Mouse (Mus musculus) B cell, adult 2 months (primary cell): ENCODE results near the gene 4930518I15Rik.
A peak's percentile ranks its signal among the peaks of the same experiment; 100 is the strongest.

Source experiments
- DNase-seq, 2 experiments: peaks; one replicate each; pipeline ENCODE4 v3.0.0; 2022

4930518I15Rik gene

DNA sequence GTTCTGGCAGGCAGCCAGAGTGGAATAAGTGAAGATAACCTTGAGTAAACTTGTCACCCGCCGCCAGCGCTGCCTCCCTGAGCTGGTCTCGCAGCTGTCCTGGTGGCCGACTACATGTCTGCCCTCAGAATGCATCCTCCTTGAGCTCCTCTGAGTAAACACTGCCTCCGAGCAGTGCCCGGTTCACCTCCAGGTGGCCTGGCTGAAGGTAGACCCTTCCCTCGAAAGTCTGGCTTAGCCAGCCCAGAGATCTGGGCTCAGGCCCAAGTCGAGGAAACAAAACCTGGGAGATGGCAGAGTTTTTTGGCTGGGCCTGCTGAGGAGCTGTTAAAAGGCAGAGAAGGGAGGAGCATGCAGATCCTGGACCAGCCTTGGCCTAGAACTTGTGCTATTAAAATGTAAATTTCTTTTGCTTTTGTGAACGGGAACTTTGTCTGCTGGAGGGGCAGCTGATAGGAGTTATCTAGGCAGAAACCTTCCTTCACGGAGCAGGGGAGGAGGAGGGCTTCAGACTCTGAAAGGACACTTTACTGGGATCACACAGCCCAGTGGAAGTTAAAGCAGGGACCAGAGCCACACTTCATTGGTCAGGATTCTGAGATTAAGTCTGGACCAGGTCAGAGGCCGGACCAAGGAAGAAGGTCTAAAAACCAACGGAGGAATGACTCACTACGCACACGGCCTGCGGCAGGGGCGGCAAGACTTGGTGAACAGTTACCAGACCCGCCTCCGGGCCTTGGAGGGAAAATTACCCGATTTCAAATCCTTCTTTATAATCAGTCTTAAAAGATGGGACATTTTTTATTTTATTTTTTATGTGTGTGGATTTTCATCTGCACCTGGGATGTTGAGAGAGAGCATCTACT lies 15.7 kb downstream of the 4930518I15Rik start:
- peak; percentile 48 to 51 for DNase-seq

DNA sequence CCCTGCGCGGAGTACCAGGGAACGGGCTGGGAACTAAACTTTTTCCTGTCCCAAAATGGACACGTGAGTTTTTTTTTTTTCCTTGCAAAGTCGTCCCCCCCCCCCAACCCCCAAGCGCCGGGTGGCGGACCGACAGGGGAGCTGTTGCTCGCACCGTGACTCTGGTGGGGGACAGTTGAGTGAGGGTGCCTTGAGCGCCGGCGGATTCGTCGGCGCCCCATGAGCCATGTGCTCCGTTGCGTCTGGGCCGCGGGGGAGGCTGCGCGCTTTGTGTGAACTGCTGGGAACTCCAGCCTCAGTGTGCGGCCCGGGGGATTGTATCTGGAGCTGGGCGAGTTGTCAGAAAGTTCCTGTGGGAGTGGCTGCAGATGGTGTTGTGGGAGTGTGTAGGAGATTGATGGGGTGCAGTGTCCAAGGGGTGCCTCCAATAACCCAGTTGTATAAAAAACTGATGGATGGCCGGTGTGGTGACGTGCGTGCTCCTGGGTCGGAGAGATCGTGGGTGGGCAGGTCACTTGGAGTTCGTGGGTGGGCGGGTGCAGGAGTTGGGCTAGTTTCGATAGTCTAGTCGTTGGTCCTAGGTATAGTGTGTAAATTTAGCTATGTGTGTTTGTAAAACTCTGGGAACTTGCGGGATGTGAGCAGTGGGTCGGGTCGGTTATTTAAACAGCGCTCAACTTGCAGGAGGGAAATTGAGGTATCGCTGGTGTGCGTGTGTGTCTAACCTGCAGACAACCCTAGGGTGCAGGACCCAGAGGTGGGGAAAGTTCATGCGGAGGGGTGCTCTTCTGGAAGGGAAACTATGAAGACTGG lies 16.5 kb downstream of the 4930518I15Rik start:
- DNase-seq: peak; percentile 53 to 54

GRCm38 (mm10) chr2:156840301-156841027 lies 17.3 kb downstream of the 4930518I15Rik start:
- DNase-seq: peak; percentile 57 to 63

DNA sequence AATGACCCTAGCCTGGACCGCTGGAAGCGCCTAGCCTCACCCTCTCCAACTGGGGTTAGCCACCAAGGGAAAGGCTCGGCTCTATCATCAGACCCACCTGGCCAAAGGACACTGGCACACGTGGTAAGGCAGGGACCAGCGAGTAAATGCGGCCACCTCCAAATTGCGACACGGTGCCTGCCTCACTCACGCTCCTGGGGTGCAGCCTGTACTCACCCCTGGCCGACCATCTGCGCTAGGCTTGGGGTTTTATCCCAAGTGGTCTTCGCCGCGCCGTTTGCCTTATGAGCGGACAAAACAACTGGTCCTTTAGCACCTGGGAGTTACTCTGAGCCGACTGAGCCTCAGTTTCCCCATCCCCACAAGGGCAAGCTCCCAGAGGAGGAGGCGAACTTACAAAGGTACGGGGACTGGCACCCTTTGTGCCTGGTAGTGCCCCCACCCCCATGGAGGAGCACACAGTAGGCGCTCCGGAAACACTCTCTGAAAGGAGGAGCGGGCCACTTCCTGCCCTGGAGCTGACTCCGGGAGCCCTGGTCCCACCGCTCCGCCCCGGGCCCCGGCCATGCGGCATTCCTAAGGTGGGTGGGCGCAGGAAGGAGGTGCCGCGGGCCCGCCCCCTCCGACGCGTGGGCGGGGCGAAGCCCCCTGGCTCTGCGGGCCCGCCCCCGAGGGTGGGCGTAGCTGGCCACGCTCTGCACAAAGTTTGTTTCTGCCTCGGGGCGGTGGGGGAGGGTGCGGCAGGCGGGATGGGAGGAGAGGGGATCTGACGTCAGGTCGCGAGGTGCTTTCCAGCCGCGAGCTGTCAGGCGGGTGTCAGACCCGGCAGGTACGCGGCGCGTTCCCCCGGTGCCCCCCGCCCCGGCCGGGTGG lies 18.2 kb downstream of the 4930518I15Rik start, which contains the start of gene Tgif2:
Tgif2 (plus strand) TSS at position 689 of the 873 bp plus-strand sequence.
- DNase-seq: peak; percentile 86 to 88

GRCm38 (mm10) chr2:156838839-156839238 lies 18.9 kb downstream of the 4930518I15Rik start:
- DNase-seq: no peak

- DNase-seq: no peak
These were observed 23.4 kb downstream of the 4930518I15Rik start for GRCm38 (mm10) chr2:156834336-156834735.

GRCm38 (mm10) chr2:156825128-156825527 lies 32.6 kb downstream of the 4930518I15Rik start:
- DNase-seq: peak in 1 of 2 experiments; percentile 14

DNA sequence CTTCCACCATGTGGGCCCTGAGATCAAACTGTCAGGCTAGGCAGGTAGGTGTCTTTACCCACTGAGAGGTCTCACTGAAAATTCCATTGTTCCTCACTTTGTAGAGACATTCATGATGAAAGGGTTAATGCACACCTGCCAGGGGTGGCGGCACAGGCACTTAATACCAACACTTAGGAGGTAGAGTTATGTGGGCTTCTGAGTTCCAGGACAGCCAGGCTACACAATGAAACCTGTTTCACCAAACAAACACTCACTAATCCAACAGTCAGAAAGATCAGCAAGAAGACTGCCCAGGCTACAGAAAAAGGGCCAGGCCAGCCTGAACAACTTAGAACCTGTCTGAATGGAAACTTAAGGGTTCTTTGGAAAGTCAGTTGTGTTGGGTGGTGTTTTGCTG lies 41.6 kb downstream of the 4930518I15Rik start:
- DNase-seq: no peak

DNA sequence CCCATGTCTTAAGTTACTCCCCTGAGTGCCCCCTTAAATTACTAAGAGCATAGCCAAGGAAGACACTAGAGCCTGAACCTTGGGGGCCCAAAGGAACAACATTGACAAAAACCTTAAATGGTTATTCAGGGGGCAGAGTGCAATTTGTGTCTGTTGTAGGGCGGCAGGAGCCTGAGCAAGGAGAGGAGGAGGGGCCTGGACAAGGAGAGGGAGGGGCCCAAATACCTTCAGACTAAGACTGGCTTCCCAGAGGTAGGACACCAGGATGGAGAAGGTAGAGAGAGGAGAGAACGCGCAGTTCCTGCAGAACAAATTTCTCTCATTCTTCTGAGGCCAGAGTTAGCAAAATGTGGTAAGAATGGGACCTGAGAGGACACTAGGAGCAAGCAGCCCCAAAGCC lies 42.3 kb downstream of the 4930518I15Rik start:
- DNase-seq: no peak

GRCm38 (mm10) chr2:156814893-156815292 lies 42.9 kb downstream of the 4930518I15Rik start:
- no peak for DNase-seq

- DNase-seq: no peak
These were observed 43.4 kb downstream of the 4930518I15Rik start for GRCm38 (mm10) chr2:156814344-156814801.

DNA sequence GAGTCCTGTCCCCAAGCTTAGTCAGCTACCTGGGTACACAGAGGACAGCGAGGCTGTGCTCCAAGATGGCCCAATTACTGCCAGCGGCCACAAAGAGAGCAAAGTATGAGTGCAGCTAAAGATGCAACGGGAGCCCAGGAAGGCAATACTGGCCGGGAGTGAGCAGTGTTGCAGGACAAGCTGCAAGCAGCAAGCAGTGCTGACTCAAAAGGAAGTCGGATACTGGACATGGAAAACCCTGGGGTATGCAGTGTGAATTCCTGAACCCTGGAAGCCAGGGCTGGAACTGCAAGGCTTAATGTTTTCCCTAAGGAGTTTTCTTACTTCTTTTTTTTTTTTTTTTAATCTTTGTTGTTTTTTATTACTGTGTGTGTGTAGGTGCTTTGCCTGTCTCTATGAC lies 46.2 kb downstream of the 4930518I15Rik start:
- DNase-seq: no peak

GRCm38 (mm10) chr2:156810716-156811115 lies 47.0 kb downstream of the 4930518I15Rik start:
- no peak for DNase-seq

DNA sequence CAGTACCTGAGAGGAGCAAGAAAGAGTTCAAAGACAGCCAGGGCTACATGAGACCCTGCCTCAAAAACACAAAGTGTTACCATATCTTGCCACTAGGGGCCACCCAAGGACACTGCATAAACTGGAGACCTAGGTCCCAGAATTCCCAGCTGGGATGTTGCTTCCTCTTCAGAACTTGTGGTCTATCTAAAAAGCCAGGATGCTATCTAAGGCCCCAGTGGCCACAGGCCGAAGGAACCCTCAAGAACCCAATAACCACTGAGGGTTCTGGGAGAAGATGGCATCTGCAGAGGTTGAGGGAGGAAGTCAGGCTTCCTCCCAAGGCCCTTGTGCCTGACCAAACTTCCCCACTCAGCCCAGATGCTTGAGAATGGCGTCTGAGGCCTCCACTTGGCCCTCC lies 48.2 kb downstream of the 4930518I15Rik start:
- DNase-seq: peak; percentile 61 to 64

DNA sequence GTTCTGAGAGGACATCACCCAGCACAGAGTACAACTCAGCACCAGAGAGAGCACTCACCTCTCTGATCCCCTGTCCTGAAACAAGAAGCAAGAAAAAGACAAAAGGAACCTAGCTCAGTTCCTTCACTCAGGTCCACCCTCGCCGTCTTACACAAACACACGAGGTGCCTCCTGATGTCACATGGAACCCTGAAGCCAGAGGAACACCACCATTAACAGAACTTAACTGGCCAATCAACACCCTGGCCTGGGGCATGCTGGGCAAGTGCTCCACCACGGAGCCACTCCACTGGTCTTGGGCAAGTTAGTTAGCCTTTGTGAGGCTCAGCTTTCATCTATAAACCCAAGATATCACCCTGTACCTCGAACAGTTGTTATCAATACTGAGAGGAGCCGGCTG lies 50.9 kb downstream of the 4930518I15Rik start:
- no peak for DNase-seq
